Mouse (Mus musculus): Measurements from ENCODE around the gene Vasp.

- TF ChIP-seq CTCF (IDR thresholded peaks at IDR 0.05; ENCODE audit: low read depth, low read length) (no peak), POLR2AphosphoS5 (IDR thresholded peaks at IDR 0.05; ENCODE audit: insufficient replicate concordance, low read depth, low read length) (no peak), GATA1 (IDR thresholded peaks at IDR 0.05; ENCODE audit: borderline replicate concordance, low read length) (no peak)
Measured at GRCm38 (mm10) chr7:19319906-19320305, 48.3 kb upstream of the Vasp start.

Data from G1E (cell line).